Mouse (Mus musculus) fat pad, adult 2 months (tissue): ENCODE results near the gene Msmo1.

Source experiments
- DNase-seq: peaks from one replicate; pipeline ENCODE4 v3.0.0-alpha.2; 2011; ENCODE audit warnings: low read depth, low spot score; ENCODE audit errors: extremely low read depth

Msmo1 gene

DNA sequence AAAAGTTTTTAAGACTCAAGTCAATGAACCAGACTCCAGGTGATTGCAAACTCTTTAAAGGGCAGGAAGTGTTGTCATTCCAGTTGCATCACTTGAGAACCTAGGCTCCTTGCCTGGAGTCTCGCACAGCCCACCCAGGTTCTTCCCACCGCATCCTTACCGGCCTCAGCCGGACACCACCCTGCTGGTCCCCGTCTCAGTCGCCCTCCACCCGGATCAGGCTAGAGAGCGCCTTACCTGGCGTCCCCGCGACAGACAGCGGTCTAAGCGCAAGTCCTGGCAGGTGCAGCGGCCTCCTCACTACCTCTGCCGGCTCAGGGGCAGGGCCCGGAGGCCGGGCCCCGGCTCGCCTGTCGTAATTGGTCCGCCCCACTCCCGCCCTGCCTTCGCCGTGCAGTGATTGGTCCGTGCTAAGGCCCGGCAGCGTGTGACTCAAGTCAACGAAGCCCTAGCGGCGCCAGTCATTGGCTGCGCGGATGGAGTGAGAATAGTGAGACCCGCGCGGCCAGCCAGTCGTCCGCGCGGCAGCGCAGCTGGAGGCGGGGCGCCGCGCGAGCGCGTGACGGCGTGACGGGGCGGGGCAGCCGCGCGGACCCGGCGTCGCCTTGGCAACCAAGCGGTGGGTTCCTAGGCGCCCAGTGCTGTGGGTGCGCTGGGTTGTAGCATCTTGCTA lies at the start of gene Msmo1:
Gene Msmo1 (minus strand): TSS at position 522 of the 673 bp plus-strand sequence.
- DNase-seq: no peak

GRCm38 (mm10) chr8:64781947-64782346 lies 48.4 kb upstream of the Msmo1 start:
- no peak for DNase-seq

- no peak for DNase-seq
These were observed 44.3 kb upstream of the Msmo1 start for GRCm38 (mm10) chr8:64777925-64778324.

DNA sequence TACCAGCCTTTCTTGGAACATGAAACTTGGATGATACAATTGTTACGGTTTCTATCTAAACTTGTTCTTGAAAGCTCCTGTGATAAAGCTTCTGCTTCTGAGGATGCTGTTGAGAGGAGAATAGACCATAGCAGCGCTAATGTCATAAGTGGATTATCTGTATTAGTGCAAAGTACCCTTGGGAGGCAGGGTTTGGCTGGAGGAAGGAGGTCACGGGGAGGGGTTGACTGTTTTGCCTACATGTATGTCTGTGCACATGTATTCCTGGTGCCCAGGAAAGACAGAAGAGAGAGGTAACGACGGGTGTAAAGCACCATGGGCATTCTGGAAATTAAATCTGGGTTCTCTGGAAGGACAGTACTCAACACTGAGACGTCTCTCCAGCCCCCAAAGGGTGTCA lies 40.5 kb upstream of the Msmo1 start:
- no peak for DNase-seq

- DNase-seq: no peak
These were observed 37.2 kb upstream of the Msmo1 start for GRCm38 (mm10) chr8:64770814-64771213.

GRCm38 (mm10) chr8:64769586-64769985 lies 36.0 kb upstream of the Msmo1 start:
- no peak for DNase-seq

- no peak for DNase-seq
These were observed 35.1 kb upstream of the Msmo1 start for GRCm38 (mm10) chr8:64768645-64769044.

- DNase-seq: peak; percentile 89
These were observed 33.5 kb upstream of the Msmo1 start for GRCm38 (mm10) chr8:64767047-64767446.

GRCm38 (mm10) chr8:64764075-64764474 lies 30.5 kb upstream of the Msmo1 start:
- peak; percentile 56 for DNase-seq

GRCm38 (mm10) chr8:64762751-64763150 lies 29.2 kb upstream of the Msmo1 start:
- no peak for DNase-seq

DNA sequence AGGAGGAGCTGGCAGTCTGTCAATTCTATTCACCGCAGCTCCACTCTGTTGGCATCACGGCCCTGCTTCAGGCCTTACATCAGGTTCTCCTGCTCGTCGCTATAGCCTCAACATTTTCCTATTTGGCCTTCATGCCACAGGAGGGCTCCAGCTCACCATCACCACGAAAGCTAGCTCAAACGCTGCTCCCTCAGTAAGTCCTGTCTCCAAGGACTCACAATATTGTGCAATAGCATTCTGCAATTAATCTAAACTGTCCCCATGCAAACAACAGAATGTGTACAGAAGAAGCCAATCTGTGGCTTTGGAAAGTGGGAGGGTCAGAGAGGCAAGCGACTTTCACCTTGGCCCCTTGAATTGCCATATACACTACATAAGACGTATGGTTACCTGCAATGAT lies 27.8 kb upstream of the Msmo1 start:
- DNase-seq: no peak

DNA sequence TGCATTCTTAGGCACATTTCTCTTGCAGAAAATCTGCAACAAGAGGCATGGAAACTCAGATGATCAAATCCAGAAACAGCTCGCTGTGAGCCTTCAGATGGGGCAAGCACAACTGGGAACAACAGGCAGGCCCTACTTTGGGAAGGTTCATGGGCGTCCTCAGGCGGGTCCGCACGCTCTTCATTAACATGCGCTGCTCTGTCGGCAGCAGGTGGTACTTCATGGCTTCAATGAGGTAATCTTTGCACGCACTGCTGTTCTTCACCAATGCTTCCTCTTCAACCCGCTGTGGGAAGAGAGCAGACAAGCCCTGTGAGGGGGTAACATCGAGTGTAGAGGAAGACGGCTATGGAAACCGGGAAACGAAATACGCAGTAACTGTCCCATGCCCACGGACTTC lies 24.4 kb upstream of the Msmo1 start:
- DNase-seq: no peak

DNA sequence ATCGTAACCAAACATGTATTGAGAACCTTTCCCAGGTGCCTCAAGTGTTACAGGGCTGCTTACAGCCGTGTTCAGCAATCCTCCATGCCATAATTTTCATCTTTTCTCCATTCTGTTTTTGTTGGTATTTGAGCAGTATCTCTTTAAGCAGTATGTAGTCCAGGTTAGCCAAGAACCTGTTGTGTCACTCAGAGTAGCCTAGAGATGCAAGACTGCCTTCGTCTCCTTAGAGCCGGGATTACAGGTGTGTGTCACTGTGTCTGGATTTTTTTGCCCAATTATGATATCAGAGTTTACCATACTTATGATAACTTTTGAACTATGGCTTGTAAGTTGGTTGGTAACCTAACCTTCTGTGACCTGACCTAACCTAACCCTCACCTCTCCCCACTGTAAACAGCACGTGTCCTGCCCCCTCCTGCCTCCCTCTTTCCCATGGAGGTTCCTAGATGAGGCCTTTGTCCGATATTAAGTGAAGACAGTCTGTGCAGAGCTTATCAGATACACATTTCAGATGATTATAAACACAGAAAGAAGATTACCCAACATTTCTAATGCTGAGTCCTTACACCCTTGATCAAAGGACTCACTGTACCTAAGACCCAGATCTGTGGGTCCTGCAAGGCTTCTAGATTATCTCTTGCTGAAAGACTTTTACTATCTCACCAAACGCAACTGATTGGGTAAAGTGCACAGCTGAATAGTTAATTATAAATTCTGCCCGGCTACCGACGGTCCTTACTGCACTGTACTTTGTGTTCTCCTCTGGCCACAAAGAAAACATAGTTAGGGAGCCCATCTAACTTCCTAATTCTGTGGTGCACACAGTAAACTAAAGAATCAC lies 12.8 kb upstream of the Msmo1 start:
- DNase-seq: no peak

GRCm38 (mm10) chr8:64740547-64741211 lies 7.1 kb upstream of the Msmo1 start:
- no peak for DNase-seq

- DNase-seq: no peak
These were observed 5.3 kb upstream of the Msmo1 start for GRCm38 (mm10) chr8:64738916-64739315.

DNA sequence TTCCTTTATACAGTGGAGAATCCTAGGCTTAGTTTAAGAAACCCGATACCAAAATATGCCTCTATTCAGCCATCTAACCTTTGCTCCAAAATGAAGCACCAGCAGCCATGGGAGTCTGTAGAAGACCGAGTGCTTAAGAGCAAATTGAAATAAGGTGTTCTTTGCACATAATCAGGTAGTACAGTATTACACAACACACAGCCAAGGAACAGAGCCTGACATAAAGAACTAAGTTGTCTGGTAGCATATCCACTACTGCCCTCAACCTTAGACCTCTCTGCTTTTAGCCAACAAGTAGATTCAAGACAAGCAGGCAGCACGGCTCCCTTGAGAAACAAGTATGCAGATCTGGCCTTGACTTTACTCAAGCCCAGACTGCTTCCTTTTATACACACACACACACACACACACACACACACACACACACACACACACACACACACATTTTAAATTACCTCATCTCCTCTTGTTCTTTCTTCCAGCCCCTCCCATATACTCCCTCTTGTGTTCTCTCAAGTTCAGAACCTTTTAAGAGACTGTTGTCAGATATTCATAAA lies 3.3 kb upstream of the Msmo1 start:
- no peak for DNase-seq

DNA sequence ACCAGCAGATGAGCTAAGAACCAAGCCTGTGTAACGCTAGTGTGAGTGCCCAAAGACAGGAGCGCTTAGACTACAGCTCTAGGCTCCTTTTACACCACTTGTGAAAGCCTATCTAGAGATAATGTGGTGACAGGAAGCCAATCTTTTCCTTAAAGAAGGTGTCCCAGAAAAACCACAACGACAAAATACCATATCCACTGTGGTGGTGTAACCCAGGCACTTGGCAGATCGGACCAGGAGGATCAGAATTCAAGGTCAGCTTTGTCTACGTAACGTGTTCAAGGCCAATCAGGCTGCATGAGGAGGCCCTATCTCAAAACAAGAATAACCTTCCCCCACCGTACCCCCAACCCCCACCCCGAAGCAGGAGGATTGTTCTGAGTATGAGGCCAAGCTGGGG lies 1.6 kb upstream of the Msmo1 start:
- no peak for DNase-seq

GRCm38 (mm10) chr8:64732596-64732995 lies 996 bp downstream of the Msmo1 start:
- DNase-seq: no peak

DNA sequence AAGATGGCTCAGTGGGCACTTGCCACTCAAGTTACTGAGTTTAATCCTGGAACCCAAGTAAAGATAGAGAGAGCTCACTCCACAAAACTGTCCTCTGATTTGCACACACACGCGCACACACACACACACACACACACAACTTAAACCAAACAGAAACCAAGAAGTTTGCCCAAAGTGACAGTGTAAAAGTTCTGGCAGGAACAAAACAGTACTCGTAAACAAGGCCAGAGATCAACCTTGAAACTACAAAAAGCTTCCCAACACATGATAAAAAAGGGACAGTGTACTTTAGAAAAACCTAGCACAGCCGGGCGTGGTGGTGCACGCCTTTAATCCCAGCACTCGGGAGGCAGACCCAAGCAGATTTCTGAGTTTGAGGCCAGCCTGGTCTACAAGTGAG lies 5.4 kb downstream of the Msmo1 start:
- DNase-seq: no peak

GRCm38 (mm10) chr8:64726190-64726695 lies 7.3 kb downstream of the Msmo1 start:
- DNase-seq: no peak

DNA sequence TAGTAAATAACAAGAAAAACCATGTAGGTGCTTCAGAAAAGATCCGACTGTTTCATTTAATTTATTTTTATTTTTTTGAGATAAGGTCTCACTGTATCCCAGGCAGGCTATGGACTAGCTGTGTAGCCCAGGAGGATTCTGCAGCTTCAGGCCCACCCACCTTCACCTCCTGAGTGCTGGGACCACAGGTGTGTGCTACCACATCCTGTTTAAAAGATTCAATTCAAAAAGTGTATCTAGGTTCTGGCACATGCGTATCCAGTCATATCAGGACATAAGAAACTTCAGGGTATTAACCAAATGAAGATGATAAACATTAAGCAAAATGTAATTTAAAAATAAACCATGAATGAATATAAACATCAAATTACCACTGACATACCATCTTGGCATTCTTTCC lies 10.4 kb downstream of the Msmo1 start:
- no peak for DNase-seq
